Mouse (Mus musculus) layer of hippocampus, adult 2 months (tissue): ENCODE data around the gene Gls. TPM values are rescaled to one million over a fixed set of nuclear protein-coding genes. Genes with fewer than 3 reads are reported as not detected.

Source experiments
- DNase-seq, 2 experiments: peaks; one replicate each; pipeline ENCODE4 v3.0.0; 2022; ENCODE audit warnings: low spot score in 2 of 2
- H3K27ac ChIP-seq: fragments of 200-600 bp; 2 replicates; pipeline ENCODE4 v1.8.1; 2022
- H3K4me3 ChIP-seq: fragments of 200-600 bp; 2 replicates; pipeline ENCODE4 v1.8.1; 2022; ENCODE audit warnings: mild to moderate bottlenecking
- CTCF ChIP-seq: fragments of 200-600 bp; conservative IDR thresholded peaks from 2 replicates; pipeline ENCODE4 v1.8.1; 2022; ENCODE audit warnings: antibody characterized with exemption, mild to moderate bottlenecking, moderate library complexity
- total RNA-seq, 2 experiments: library from RNA; stranded (reverse); gene quantifications; 2 replicates each; pipeline ENCODE4 v1.2.3; 2021

Gene Gls
- total RNA-seq, 2 experiments from 2014 or later, result 391 to 398 TPM

GRCm38 (mm10) chr1:52230404-52230803, 2.6 kb downstream of the Gls start:
- H3K27ac ChIP-seq, result no peak overlapping the region
- no peak for DNase-seq
- no peak for TF ChIP-seq CTCF
- H3K4me3 ChIP-seq, result peak overlapping the region; percentile 93

GRCm38 (mm10) chr1:52228178-52228577, 4.9 kb downstream of the Gls start:
- Histone ChIP-seq H3K4me3 (no peak overlapping the region), H3K27ac (no peak overlapping the region)
- no peak for DNase-seq
- TF ChIP-seq CTCF, result no peak

GRCm38 (mm10) chr1:52226416-52226815, 6.6 kb downstream of the Gls start:
- no peak for DNase-seq
- TF ChIP-seq CTCF, result no peak
- Histone ChIP-seq H3K4me3 (no peak overlapping the region), H3K27ac (no peak overlapping the region)

GRCm38 (mm10) chr1:52216766-52217165, 16.3 kb downstream of the Gls start:
- TF ChIP-seq CTCF, result peak; percentile 66
- no peak for DNase-seq
- no peak overlapping the region for H3K4me3 ChIP-seq
- H3K27ac ChIP-seq, result no peak overlapping the region

GRCm38 (mm10) chr1:52182992-52183391, 50.0 kb downstream of the Gls start:
- TF ChIP-seq CTCF, result no peak

GRCm38 (mm10) chr1:52181994-52182393, 51.0 kb downstream of the Gls start:
- Histone ChIP-seq H3K4me3 (no peak overlapping the region), H3K27ac (no peak overlapping the region)
- DNase-seq, result no peak
- no peak for TF ChIP-seq CTCF

More at GRCm38 (mm10) chr1:52182992-52183391, 50.0 kb downstream of the Gls start:
- Histone ChIP-seq H3K27ac (no peak overlapping the region), H3K4me3 (no peak overlapping the region)
- no peak for DNase-seq

- TF ChIP-seq CTCF, result no peak
- no peak for DNase-seq
- Histone ChIP-seq H3K4me3 (no peak overlapping the region), H3K27ac (no peak overlapping the region)
Measured at GRCm38 (mm10) chr1:52179939-52180568, 53.0 kb downstream of the Gls start.

- no peak for TF ChIP-seq CTCF
- DNase-seq, result no peak
- Histone ChIP-seq H3K4me3 (no peak overlapping the region), H3K27ac (no peak overlapping the region)
Measured at GRCm38 (mm10) chr1:52176999-52177398, 56.0 kb downstream of the Gls start.

- no peak for TF ChIP-seq CTCF
- Histone ChIP-seq H3K4me3 (no peak overlapping the region), H3K27ac (no peak overlapping the region)
- no peak for DNase-seq
Measured at GRCm38 (mm10) chr1:52175983-52176382, 57.0 kb downstream of the Gls start.

- no peak for DNase-seq
- Histone ChIP-seq H3K4me3 (no peak overlapping the region), H3K27ac (no peak overlapping the region)
- TF ChIP-seq CTCF, result no peak
Measured at GRCm38 (mm10) chr1:52175321-52175720, 57.7 kb downstream of the Gls start.

GRCm38 (mm10) chr1:52171271-52171670, 61.8 kb downstream of the Gls start:
- H3K4me3 ChIP-seq, result no peak overlapping the region
- TF ChIP-seq CTCF, result no peak
- H3K27ac ChIP-seq, result peak overlapping the region; percentile 54
- no peak for DNase-seq

GRCm38 (mm10) chr1:52170747-52171146, 62.3 kb downstream of the Gls start:
- no peak for DNase-seq
- Histone ChIP-seq H3K27ac (peak overlapping the region; percentile 54; the same call in 1 of the 2 replicates), H3K4me3 (no peak overlapping the region)
- TF ChIP-seq CTCF, result no peak

GRCm38 (mm10) chr1:52170057-52170456, 63.0 kb downstream of the Gls start:
- DNase-seq, result no peak
- peak; percentile 77 for TF ChIP-seq CTCF
- Histone ChIP-seq H3K4me3 (no peak overlapping the region), H3K27ac (no peak overlapping the region)

- peak overlapping the region; percentile 51; the same call in 1 of the 2 replicates for H3K27ac ChIP-seq
- H3K4me3 ChIP-seq, result no peak overlapping the region
- no peak for TF ChIP-seq CTCF
- peak in 1 of 2 experiments; percentile 9 for DNase-seq
Measured at GRCm38 (mm10) chr1:52166652-52167220, 66.3 kb downstream of the Gls start.
